Mouse (Mus musculus) B cell, adult 2 months (primary cell): ENCODE data around the gene Mtfmt.

Source experiments
- DNase-seq, 2 experiments: peaks; one replicate each; pipeline ENCODE4 v3.0.0; 2022

Gene Mtfmt

GRCm38 (mm10) chr9:65428003-65428402 lies 7.6 kb upstream of the Mtfmt start:
- no peak for DNase-seq

GRCm38 (mm10) chr9:65430401-65430800 lies 5.2 kb upstream of the Mtfmt start:
- DNase-seq, result no peak

GRCm38 (mm10) chr9:65430921-65431320 lies 4.7 kb upstream of the Mtfmt start:
- no peak for DNase-seq

- DNase-seq, result peak; percentile 82 to 85
Observed at GRCm38 (mm10) chr9:65432236-65432635, 3.3 kb upstream of the Mtfmt start.

GRCm38 (mm10) chr9:65434140-65434539 lies 1.4 kb upstream of the Mtfmt start:
- DNase-seq, result peak; percentile 66 to 67

- no peak for DNase-seq
Observed at GRCm38 (mm10) chr9:65435211-65435610, 371 bp upstream of the Mtfmt start.

GRCm38 (mm10) chr9:65444692-65445091 lies 9.1 kb downstream of the Mtfmt start:
- no peak for DNase-seq

GRCm38 (mm10) chr9:65447951-65448350 lies 12.4 kb downstream of the Mtfmt start:
- no peak for DNase-seq

- no peak for DNase-seq
Observed at GRCm38 (mm10) chr9:65458975-65459374, 23.4 kb downstream of the Mtfmt start.

- no peak for DNase-seq
Observed at GRCm38 (mm10) chr9:65460198-65460597, 24.6 kb downstream of the Mtfmt start.

GRCm38 (mm10) chr9:65460732-65461442 lies 25.3 kb downstream of the Mtfmt start, which contains the start of gene Spg21:
Gene Spg21 (plus strand): TSS chr9:65460947.
- DNase-seq, result peak; percentile 99

GRCm38 (mm10) chr9:65462544-65462943 lies 27.0 kb downstream of the Mtfmt start:
- DNase-seq, result no peak

GRCm38 (mm10) chr9:65464161-65464560 lies 28.6 kb downstream of the Mtfmt start:
- no peak for DNase-seq

GRCm38 (mm10) chr9:65465241-65465640 lies 29.7 kb downstream of the Mtfmt start:
- no peak for DNase-seq

GRCm38 (mm10) chr9:65467686-65468085 lies 32.1 kb downstream of the Mtfmt start:
- DNase-seq, result no peak

GRCm38 (mm10) chr9:65472769-65473168 lies 37.2 kb downstream of the Mtfmt start:
- no peak for DNase-seq

GRCm38 (mm10) chr9:65479158-65479557 lies 43.6 kb downstream of the Mtfmt start:
- DNase-seq, result no peak

- no peak for DNase-seq
Observed at GRCm38 (mm10) chr9:65480071-65480470, 44.5 kb downstream of the Mtfmt start.

- DNase-seq, result no peak
Observed at GRCm38 (mm10) chr9:65491476-65491875, 55.9 kb downstream of the Mtfmt start.

- no peak for DNase-seq
Observed at GRCm38 (mm10) chr9:65492351-65492750, 56.8 kb downstream of the Mtfmt start.

GRCm38 (mm10) chr9:65492851-65493250 lies 57.3 kb downstream of the Mtfmt start:
- no peak for DNase-seq

GRCm38 (mm10) chr9:65502146-65502545 lies 66.6 kb downstream of the Mtfmt start:
- DNase-seq, result no peak
